Mouse (Mus musculus) embryonic facial prominence, embryonic 13.5 days (tissue): ENCODE data around the gene Rtkn2. TPM values are rescaled to one million over a fixed set of nuclear protein-coding genes. Genes with fewer than 3 reads are reported as not detected.
A peak's percentile ranks its signal among the peaks of the same experiment; 100 is the strongest.
"Not testable (repeated sequence)": the region's sequence is repeated elsewhere in the genome, so short reads cannot be mapped to it uniquely, and the experiment has no call there.

Experiments
- ATAC-seq: fragments of 200-750 bp; cut with Nextera tagmentation; 2 replicates; pipeline ENCODE4 v1.8.0; 2017; ENCODE audit warnings: low read depth; ENCODE audit not compliant: insufficient number of reproducible peaks, insufficient read depth, low FRiP score, low TSS enrichment
- H3K27ac ChIP-seq: fragments of 300-500 bp; sonication (generic); 2 replicates; pipeline ENCODE4 v1.5.1; 2015; ENCODE audit warnings: moderate library complexity, mild to moderate bottlenecking, inconsistent platforms
- H3K27me3 ChIP-seq: fragments of 300-500 bp; sonication (generic); 2 replicates; pipeline ENCODE4 v1.6.1; 2015; ENCODE audit warnings: mild to moderate bottlenecking, inconsistent platforms
- H3K36me3 ChIP-seq: fragments of 300-500 bp; sonication (generic); 2 replicates; pipeline ENCODE4 v1.6.1; 2015; ENCODE audit warnings: mild to moderate bottlenecking, inconsistent platforms
- H3K4me1 ChIP-seq: fragments of 300-500 bp; sonication (generic); 2 replicates; pipeline ENCODE4 v1.6.1; 2015; ENCODE audit warnings: inconsistent platforms
- H3K4me2 ChIP-seq: fragments of 300-500 bp; sonication (generic); 2 replicates; pipeline ENCODE4 v1.6.1; 2015; ENCODE audit warnings: moderate library complexity, mild to moderate bottlenecking, inconsistent platforms
- H3K4me3 ChIP-seq: fragments of 300-500 bp; sonication (generic); 2 replicates; pipeline ENCODE4 v1.5.1; 2015; ENCODE audit warnings: mild to moderate bottlenecking, inconsistent platforms
- H3K9ac ChIP-seq: fragments of 300-500 bp; sonication (generic); 2 replicates; pipeline ENCODE4 v1.6.1; 2015; ENCODE audit warnings: mild to moderate bottlenecking, inconsistent platforms
- H3K9me3 ChIP-seq: fragments of 300-500 bp; sonication (generic); 2 replicates; pipeline ENCODE4 v1.6.1; 2016; ENCODE audit warnings: inconsistent platforms
- WGBS: fragments of 180-500 bp; shearing (Covaris S2); methylation state at CpG from one replicate; pipeline ENCODE4 v1.1.7; 2015; ENCODE audit warnings: mixed read lengths; 5-methylcytosine and 5-hydroxymethylcytosine counted together
- polyA plus RNA-seq: library from polyadenylated mRNA; unstranded; fragments of >200 nt; fragmentation: Nextera tagmentation; extraction: Ambion mirVana; gene quantifications from 2 replicates; pipeline ENCODE4 v1.2.1, GENCODE M21; 2015

The Rtkn2 gene
- polyA plus RNA-seq, 1 experiment from 2014 or later, result 9.8 TPM

DNA sequence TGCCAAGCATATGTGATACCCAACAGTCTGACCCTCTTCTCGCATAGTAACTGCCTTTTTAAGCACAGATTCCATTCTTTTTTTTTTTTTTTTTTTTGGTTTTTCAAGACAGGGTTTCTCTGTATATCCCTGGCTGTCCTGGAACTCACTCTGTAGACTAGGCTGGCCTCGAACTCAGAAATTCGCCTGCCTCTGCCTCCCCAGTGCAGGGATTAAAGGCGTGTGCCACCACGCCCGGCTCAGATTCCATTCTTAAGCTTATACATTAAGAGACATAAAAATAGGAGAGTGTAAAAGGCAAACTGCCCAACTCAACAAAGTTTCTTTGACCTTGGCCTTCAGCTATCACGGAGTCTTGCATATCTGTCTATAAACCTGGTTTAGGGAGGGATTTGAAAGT lies 120.4 kb downstream of the Rtkn2 start:
- H3K9ac ChIP-seq, H3K4me3 ChIP-seq, H3K27ac ChIP-seq, H3K9me3 ChIP-seq, ATAC-seq, H3K4me2 ChIP-seq, H3K27me3 ChIP-seq: not testable (repeated sequence)
- Histone ChIP-seq H3K36me3 (peaks cover 53% of the 10 kb centered on the region), H3K4me1 (peaks cover 22% of the 10 kb centered on the region)
- 94% methylated on average over 7 of the region's 7 CpGs for WGBS

DNA sequence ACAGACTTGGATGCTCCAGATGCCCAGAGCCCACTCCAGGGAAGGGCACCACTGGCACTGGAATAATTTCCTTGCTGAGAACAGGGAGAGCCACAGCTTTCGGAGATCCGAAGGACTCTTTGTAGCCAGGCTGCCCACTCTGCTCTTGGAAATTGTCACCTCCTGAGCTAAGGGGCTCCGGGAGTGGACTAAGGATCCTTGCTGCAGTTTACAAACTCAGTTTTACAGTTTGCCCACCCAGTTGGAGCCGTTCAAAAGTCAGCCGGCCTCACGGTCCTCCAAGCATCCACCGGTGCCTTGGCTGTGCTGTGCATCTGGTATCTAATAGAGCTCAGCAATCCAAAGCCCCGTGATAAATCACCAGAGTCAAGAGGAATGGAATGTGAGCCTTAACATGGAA lies 121.1 kb downstream of the Rtkn2 start:
- no peaks in the 10 kb centered on the region for H3K9me3 ChIP-seq
- peaks cover 46% of the 10 kb centered on the region for H3K36me3 ChIP-seq
- no peak overlapping the region for H3K9ac ChIP-seq
- no peak overlapping the region for H3K27ac ChIP-seq
- no peaks in the 10 kb centered on the region for H3K27me3 ChIP-seq
- peaks cover 29% of the 10 kb centered on the region for H3K4me1 ChIP-seq
- ATAC-seq, result no peak
- H3K4me2 ChIP-seq, result no peak overlapping the region
- no peak overlapping the region for H3K4me3 ChIP-seq
- 77% methylated on average over 8 of the region's 8 CpGs for WGBS

DNA sequence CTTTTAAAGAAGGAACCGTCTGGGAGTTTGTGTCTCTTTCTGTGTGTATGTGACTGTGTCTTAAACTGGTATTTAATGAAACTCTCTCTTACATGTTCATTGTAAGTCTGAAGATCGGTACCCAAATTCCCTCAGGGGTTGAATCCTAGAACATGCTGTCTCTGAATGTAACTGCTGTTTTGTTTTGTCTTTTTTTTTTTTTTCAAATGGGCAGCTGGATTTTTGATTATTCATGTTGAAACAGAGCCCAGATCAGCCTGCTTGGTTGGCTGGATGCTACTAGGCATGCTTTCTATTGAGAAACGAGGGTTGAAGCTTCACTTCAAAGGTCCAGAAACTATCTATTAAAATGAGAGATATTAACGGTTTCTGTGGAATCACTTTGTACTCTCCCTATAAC lies 121.9 kb downstream of the Rtkn2 start:
- no peaks in the 10 kb centered on the region for H3K27me3 ChIP-seq
- H3K27ac ChIP-seq, result no peak overlapping the region
- ATAC-seq, result no peak
- no peak overlapping the region for H3K9ac ChIP-seq
- H3K36me3 ChIP-seq, result peaks cover 38% of the 10 kb centered on the region
- peaks cover 34% of the 10 kb centered on the region for H3K4me1 ChIP-seq
- no peak overlapping the region for H3K4me2 ChIP-seq
- H3K9me3 ChIP-seq, result no peaks in the 10 kb centered on the region
- 68% methylated on average over 4 of the region's 4 CpGs for WGBS
- no peak overlapping the region for H3K4me3 ChIP-seq

DNA sequence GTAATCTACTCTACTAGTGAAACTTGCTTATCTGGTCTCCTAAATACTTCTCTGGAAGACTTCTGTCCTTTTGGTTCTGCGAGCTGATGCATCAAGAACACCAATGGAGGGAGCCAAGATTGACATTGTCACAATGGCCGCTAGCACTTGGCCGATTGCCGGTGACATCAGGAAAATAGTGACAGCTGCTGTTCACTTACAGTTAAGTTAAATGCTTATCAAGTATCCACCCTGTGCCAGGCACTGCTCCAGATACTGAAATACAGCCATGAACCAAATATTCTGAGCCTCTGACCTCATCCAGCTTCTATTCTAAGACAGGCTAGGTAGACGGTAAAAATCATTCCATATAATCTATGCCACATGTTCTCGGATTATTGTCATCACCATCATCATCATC lies 123.2 kb downstream of the Rtkn2 start:
- Histone ChIP-seq H3K27ac (no peak overlapping the region; the same call in 1 of the 2 replicates), H3K9ac (no peak overlapping the region), H3K36me3 (peaks cover 25% of the 10 kb centered on the region), H3K4me1 (peaks cover 47% of the 10 kb centered on the region), H3K4me3 (no peak overlapping the region), H3K9me3 (no peaks in the 10 kb centered on the region), H3K4me2 (no peak overlapping the region), H3K27me3 (no peaks in the 10 kb centered on the region)
- ATAC-seq, result no peak
- WGBS, result 82% methylated on average over 6 of the region's 6 CpGs

DNA sequence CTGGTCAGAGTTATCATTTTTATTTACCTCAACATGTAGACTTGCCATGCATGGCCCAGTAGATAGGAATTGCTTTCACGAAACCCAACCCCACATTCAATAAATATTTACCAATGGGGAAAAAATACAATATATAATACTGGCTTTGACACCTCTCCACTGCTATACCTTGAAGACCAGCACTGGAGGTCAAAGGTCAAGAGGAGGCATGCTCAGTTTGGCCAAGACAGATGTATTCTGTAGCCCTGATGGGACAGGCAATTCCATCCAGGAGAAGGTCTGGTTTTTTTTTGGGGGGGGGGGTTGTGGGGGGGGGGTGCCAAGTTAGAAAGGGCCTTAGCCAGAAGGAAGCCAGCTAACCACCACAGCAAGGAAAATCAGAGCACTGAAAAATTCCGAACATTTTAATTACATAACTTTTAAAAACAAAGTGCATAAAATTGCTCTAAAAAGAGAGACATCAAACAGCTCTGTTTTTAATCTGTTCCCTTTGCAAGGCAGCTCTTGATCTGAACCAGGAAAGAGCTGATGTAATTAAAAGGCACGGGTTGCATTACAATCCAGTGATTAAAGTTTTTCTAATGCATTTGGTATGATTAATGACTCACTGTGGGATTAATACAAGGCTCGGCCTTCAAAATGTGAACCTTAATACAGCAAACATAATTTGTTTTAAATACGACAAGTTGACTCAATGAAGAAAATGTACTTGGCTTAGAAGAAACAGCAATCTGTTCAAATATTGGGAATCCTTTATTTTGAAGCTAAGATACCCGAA lies 123.9 kb downstream of the Rtkn2 start:
- WGBS, result 36% methylated on average over 6 of the region's 6 CpGs
- Histone ChIP-seq H3K4me3 (no peak overlapping the region), H3K9me3 (no peaks in the 10 kb centered on the region), H3K9ac (no peak overlapping the region), H3K4me1 (peaks cover 52% of the 10 kb centered on the region), H3K27ac (peak overlapping the region; percentile 87), H3K36me3 (peaks cover 23% of the 10 kb centered on the region), H3K27me3 (no peaks in the 10 kb centered on the region), H3K4me2 (no peak overlapping the region)
- ATAC-seq, result no peak

DNA sequence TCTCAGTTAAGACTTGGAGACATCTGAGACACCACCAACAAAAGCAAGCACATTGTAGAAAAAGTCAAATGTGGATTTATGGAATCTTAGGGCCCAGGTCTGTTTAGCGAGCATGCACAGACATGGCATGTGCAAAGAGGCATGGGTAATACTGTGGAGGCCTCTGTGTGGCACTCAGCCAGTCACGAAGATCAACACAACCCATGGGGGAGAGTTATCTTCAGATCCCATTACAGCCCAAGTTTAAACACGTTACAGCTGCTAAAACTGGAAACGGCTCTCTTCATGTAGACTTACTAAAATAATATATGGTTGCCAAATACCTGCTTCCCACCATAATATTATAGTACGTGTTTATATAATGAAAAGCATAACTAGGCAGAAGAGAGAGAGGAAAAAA lies 124.6 kb downstream of the Rtkn2 start:
- H3K4me1 ChIP-seq, result peaks cover 52% of the 10 kb centered on the region
- peak overlapping the region; percentile 87 for H3K27ac ChIP-seq
- peak; percentile 87 for ATAC-seq
- 16% methylated on average over 5 of the region's 5 CpGs for WGBS
- H3K4me2 ChIP-seq, result peak overlapping the region; percentile 30; the same call in 1 of the 2 replicates
- no peak overlapping the region for H3K4me3 ChIP-seq
- no peaks in the 10 kb centered on the region for H3K27me3 ChIP-seq
- H3K9ac ChIP-seq, result no peak overlapping the region
- H3K9me3 ChIP-seq, result no peaks in the 10 kb centered on the region
- peaks cover 23% of the 10 kb centered on the region for H3K36me3 ChIP-seq

DNA sequence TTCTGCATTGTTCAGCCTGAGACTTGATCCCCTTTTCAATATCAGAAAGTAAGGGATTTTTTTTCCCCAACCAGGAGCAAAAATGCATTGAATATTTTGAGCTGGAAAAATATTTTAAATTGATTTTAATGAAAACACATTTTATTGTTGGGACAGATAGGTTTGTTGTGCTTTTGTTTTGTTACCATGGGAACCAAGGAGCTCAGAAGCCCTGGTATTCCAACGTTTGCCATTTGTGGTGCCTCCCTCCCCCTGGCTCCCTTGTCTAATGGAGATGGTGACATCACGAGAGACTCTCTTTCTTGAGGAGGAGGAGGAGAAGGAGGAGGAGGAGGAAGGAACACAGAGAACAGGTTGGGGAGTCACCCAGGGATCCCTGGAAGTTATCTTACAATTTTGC lies 125.1 kb downstream of the Rtkn2 start:
- H3K4me1 ChIP-seq, result peaks cover 52% of the 10 kb centered on the region
- no peak overlapping the region for H3K9ac ChIP-seq
- H3K4me2 ChIP-seq, result peak overlapping the region; percentile 30
- H3K27me3 ChIP-seq, result no peaks in the 10 kb centered on the region
- WGBS, result 0% methylated on average over 2 of the region's 2 CpGs
- no peak overlapping the region for H3K4me3 ChIP-seq
- no peaks in the 10 kb centered on the region for H3K9me3 ChIP-seq
- peak overlapping the region; percentile 87 for H3K27ac ChIP-seq
- H3K36me3 ChIP-seq, result peaks cover 23% of the 10 kb centered on the region
- ATAC-seq, result no peak

DNA sequence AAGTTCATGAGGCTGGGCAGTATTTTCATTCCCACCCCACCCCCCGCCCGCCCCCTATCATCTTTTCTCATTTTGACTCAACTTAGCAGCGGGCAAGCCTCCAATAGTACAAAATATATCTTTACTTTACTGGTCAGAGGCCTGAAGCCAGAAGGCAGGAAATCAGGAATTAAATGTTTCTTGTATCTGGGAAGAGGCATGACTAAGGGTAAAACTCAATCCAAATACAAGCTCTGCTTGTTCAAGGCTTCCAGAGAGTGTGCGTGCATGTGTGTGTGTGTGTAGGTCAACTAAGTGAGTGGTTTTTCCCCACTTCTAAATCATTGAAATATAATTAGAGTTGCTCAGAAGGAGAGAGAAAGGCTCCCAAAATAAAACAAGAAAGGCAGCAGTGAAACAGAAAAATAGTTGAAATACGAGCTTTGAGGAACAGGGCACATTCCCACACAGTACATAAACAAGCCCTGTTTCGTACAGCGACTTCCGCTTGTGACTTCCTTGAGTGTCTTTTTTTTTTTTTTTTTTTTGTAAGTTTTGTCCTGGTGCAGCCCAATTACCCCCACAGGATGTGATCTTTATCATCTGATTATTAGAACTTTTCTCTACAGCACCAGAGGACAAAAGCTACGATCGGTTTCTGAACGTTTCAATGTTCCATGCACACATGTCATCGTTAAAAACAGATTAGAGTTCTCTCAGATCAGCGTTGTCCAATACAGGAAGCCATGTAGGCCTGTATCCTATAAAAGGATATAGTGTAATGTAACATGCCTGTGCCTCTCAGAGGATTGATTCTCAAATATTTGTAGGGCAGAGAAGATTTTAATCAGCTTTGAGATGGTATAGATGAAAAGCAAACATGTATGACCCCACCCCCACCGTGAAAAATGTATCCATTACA lies 125.8 kb downstream of the Rtkn2 start:
- WGBS, result 24% methylated on average over 14 of the region's 14 CpGs
- peak overlapping the region; percentile 30 for H3K4me2 ChIP-seq
- no peak for ATAC-seq

DNA sequence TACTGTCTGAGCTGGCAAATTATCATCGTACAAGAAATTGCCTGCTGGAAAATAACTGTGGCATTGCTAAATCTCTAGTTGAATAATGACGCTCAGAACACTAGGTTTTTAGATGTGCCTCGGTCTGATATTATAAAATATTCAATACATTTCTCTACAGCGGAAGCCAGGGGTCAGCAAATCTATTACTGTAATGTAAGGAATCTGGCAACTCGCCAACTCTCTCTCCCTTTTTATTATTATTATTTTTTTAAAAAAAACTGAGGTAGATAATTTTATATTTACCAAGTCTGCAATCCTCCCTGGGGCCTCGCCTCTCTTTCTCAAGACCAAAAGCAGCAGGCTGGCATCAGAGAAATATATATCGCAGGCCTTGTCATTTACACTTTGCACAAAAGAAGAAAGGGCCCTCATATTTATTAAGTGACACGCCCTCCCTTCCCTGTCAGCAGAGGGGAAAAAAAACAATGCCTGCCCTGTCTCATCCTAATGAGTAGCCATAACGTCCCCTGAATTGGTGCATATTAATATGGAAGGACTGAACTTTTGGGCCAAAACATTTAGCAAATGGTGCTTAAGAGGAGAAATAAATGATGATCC lies 127.1 kb downstream of the Rtkn2 start:
- Histone ChIP-seq H3K27ac (no peak overlapping the region), H3K9ac (no peak overlapping the region), H3K4me3 (no peak overlapping the region), H3K27me3 (no peaks in the 10 kb centered on the region), H3K36me3 (peaks cover 9% of the 10 kb centered on the region), H3K4me2 (no peak overlapping the region), H3K9me3 (no peaks in the 10 kb centered on the region), H3K4me1 (peaks cover 67% of the 10 kb centered on the region)
- WGBS, result 58% methylated on average over 9 of the region's 9 CpGs
- no peak for ATAC-seq

More for the DNA sequence above, 125.8 kb downstream of the Rtkn2 start:
- H3K4me3 ChIP-seq, result no peak overlapping the region
- H3K4me1 ChIP-seq, result peaks cover 54% of the 10 kb centered on the region
- H3K27me3 ChIP-seq, result no peaks in the 10 kb centered on the region
- H3K9me3 ChIP-seq, result no peaks in the 10 kb centered on the region
- H3K36me3 ChIP-seq, result peaks cover 19% of the 10 kb centered on the region
- no peak overlapping the region for H3K9ac ChIP-seq
- H3K27ac ChIP-seq, result peak overlapping the region; percentile 87

DNA sequence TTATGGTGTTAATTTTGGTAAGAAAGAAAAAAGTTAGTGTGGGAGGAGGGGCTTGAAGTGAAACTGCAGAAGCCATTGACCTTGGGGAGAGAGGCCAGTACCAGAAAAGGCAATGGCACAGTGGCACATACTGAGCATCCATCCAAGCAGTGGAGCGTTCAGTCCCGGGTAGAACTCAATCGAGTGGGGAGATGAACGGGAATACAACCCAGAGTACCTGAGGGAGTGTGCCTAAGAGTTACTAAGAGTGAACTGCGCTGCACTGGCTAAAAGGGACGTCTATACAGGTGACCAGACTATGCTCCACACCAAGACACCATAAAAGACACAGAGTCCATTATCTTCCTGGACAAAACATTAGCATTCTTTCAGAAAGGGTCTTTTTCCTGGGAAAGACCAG lies 128.3 kb downstream of the Rtkn2 start:
- H3K27ac ChIP-seq, result 0 out of 2 replicates have a peak overlapping the region, but pooled peaks have one; percentile 4
- peaks cover 9% of the 10 kb centered on the region for H3K36me3 ChIP-seq
- 88% methylated on average over 6 of the region's 6 CpGs for WGBS
- peaks cover 69% of the 10 kb centered on the region for H3K4me1 ChIP-seq
- H3K9me3 ChIP-seq, result no peaks in the 10 kb centered on the region
- H3K9ac ChIP-seq, result no peak overlapping the region
- no peak overlapping the region for H3K4me2 ChIP-seq
- no peak for ATAC-seq
- no peaks in the 10 kb centered on the region for H3K27me3 ChIP-seq
- no peak overlapping the region for H3K4me3 ChIP-seq
